Mouse (Mus musculus) hindbrain, postnatal 0 days (tissue): ENCODE data around the gene Hist2h2ab. TPM values are rescaled to one million over a fixed set of nuclear protein-coding genes. Genes with fewer than 3 reads are reported as not detected.
"Not testable (repeated sequence)": the region's sequence is repeated elsewhere in the genome, so short reads cannot be mapped to it uniquely, and the experiment has no call there.

Source experiments
- ATAC-seq: fragments of 200-750 bp; cut with Nextera tagmentation; 2 replicates; pipeline ENCODE4 v1.8.0; 2017; ENCODE audit warnings: mild to moderate bottlenecking, moderate TSS enrichment, moderate library complexity
- DNase-seq: peaks from one replicate; pipeline ENCODE4 v3.0.0-alpha.2; 2015; ENCODE audit warnings: low spot score
- H3K27ac ChIP-seq: fragments of 300-500 bp; sonication (generic); 2 replicates; pipeline ENCODE4 v1.5.1; 2014; ENCODE audit warnings: mild to moderate bottlenecking
- H3K27me3 ChIP-seq: fragments of 300-500 bp; sonication (generic); 2 replicates; pipeline ENCODE4 v1.6.1; 2014; ENCODE audit warnings: low read length, mixed read lengths; ENCODE audit not compliant: insufficient read depth
- H3K36me3 ChIP-seq: fragments of 300-500 bp; sonication (generic); 2 replicates; pipeline ENCODE4 v1.6.1; 2014; ENCODE audit warnings: low read length, mixed read lengths; ENCODE audit not compliant: insufficient read depth
- H3K4me1 ChIP-seq: fragments of 300-500 bp; sonication (generic); 2 replicates; pipeline ENCODE4 v1.6.1; 2014; ENCODE audit warnings: antibody characterized with exemption, low read length, mixed read lengths; ENCODE audit not compliant: insufficient read depth
- H3K4me2 ChIP-seq: fragments of 300-500 bp; sonication (generic); 2 replicates; pipeline ENCODE4 v1.6.1; 2014; ENCODE audit warnings: low read depth, mild to moderate bottlenecking, low read length, moderate library complexity, mixed read lengths
- H3K4me3 ChIP-seq: fragments of 300-500 bp; sonication (generic); 2 replicates; pipeline ENCODE4 v1.5.1; 2014; ENCODE audit warnings: low read length
- H3K9ac ChIP-seq: fragments of 300-500 bp; sonication (generic); replicated peaks from 2 replicates; pipeline ENCODE4 v1.6.1; 2014; ENCODE audit warnings: mild to moderate bottlenecking, low read length, moderate library complexity, mixed read lengths
- H3K9me3 ChIP-seq: fragments of 300-500 bp; sonication (generic); 2 replicates; pipeline ENCODE4 v1.6.1; 2016; ENCODE audit warnings: low read length, mixed read lengths
- CTCF ChIP-seq: IDR thresholded peaks from 2 replicates; pipeline ENCODE4 v1.5.1; 2016; ENCODE audit warnings: antibody characterized with exemption, control low read depth, low read depth
- WGBS: fragments of 180-500 bp; shearing (Covaris S2); extraction: QIAGEN DNeasy Blood & Tissue Kit; methylation state at CpG from one replicate; pipeline ENCODE4 v1.1.7; 2014; 5-methylcytosine and 5-hydroxymethylcytosine counted together
- polyA plus RNA-seq: library from polyadenylated mRNA; unstranded; fragments of >200 nt; fragmentation: Nextera tagmentation; extraction: Ambion mirVana; gene quantifications from 2 replicates; pipeline ENCODE4 v1.2.1, GENCODE M21; 2015
- total RNA-seq: library from RNA; depleted of rRNA; stranded (reverse); fragments of >200 nt; gene quantifications from 2 replicates; pipeline ENCODE4 v1.2.3, GENCODE M21; 2014

The Hist2h2ab gene
- total and polyA plus RNA-seq, 2 experiments from 2014 or later = 161 TPM; not detected in 1

DNA sequence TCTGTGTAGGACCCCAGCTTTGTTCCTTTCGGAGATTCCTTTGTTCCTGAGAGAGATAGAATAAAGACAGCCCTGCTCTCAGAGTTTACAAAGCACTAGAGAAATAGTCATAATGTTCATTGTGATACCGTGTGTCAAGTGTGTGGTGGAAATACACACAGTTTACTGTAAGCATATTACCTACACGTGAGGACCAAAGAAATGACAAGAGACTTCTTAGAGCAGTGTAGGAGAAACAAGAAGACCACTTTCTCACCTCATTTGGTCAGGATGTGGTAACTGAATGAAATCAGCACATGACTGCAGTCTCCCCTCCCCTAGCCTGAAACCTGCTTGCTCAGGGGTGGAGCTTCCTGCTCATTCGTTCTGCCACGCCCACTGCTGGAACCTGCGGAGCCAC lies 21.5 kb upstream of the Hist2h2ab start:
- TF ChIP-seq CTCF = no peak
- Histone ChIP-seq H3K36me3 (peaks cover 8% of the 10 kb centered on the region; the same call in 1 of the 2 replicates), H3K27ac (peak overlapping the region; percentile 22; the same call in 1 of the 2 replicates), H3K4me2 (peak overlapping the region; percentile 66), H3K27me3 (no peaks in the 10 kb centered on the region), H3K9ac (peak overlapping the region; percentile 73; the same call in 1 of the 2 replicates), H3K9me3 (no peaks in the 10 kb centered on the region), H3K4me1 (0 out of 2 replicates have a peak, but pooled peaks cover 8% of the 10 kb centered on the region), H3K4me3 (peak overlapping the region; percentile 55)
- peak; percentile 50; the same call in 1 of the 2 replicates for ATAC-seq
- DNase-seq = peak; percentile 29
- 14% methylated on average over 6 of the region's 6 CpGs for WGBS

DNA sequence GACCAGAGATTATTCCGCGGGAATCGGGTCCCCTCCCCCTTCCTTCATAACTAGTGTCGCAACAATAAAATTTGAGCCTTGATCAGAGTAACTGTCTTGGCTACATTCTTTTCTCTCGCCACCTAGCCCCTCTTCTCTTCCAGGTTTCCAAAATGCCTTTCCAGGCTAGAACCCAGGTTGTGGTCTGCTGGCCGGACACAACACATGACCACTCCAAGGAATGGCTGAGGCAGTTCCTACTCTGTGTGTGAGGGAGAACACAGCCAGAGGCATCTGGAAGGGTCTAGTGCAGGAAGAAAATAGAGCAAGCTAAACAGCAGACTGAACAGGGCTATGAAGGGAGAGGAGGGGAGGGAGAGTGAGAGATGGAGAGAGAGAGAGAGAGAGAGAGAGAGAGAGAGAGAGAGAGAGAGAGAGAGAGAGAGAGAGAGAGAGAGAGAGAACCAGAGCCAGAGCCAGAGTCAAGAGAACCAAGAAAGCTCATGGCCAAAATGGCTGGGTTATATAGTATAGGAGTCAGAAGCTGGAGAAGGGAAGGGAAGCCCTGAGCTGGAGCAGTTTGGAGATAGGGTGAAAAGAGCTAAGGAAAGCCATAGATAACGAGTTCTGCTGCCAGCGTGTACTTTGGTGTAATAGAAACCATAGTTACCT lies 20.9 kb upstream of the Hist2h2ab start:
- H3K4me2 ChIP-seq, H3K9ac ChIP-seq, DNase-seq, H3K27me3 ChIP-seq, H3K4me3 ChIP-seq, H3K4me1 ChIP-seq, H3K36me3 ChIP-seq, H3K27ac ChIP-seq, H3K9me3 ChIP-seq, ATAC-seq: not testable (repeated sequence)
- 41% methylated on average over 6 of the region's 8 CpGs for WGBS

DNA sequence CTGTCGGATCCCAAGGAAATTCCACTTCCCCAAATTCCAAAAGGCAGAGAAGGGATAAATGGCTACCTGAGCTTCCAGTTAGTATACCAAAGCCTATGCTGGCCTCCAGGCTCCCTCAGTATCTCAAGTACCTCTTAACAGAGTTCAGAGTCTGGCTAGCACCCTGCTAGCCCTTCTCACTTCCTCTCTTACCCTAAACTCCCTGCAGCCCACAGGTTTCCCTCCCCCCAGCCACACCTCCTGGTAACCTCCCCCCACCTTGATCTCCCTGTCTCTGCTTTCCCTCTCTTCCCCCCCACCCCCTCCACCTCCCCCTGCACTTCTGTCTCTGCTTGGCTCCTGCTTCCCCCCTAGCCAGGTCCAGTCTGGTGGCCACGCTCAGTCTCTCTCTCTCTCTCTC lies 19.9 kb upstream of the Hist2h2ab start:
- no peak overlapping the region for H3K4me3 ChIP-seq
- H3K27ac ChIP-seq = no peak overlapping the region
- H3K27me3 ChIP-seq = no peaks in the 10 kb centered on the region
- H3K9ac ChIP-seq = no peak overlapping the region
- no peak overlapping the region for H3K4me2 ChIP-seq
- no peaks in the 10 kb centered on the region; the same call in 1 of the 2 replicates for H3K36me3 ChIP-seq
- WGBS = 66% methylated on average over 2 of the region's 2 CpGs
- H3K9me3 ChIP-seq = no peaks in the 10 kb centered on the region
- H3K4me1 ChIP-seq = 0 out of 2 replicates have a peak, but pooled peaks cover 8% of the 10 kb centered on the region
- no peak for TF ChIP-seq CTCF
- DNase-seq = no peak
- no peak for ATAC-seq

DNA sequence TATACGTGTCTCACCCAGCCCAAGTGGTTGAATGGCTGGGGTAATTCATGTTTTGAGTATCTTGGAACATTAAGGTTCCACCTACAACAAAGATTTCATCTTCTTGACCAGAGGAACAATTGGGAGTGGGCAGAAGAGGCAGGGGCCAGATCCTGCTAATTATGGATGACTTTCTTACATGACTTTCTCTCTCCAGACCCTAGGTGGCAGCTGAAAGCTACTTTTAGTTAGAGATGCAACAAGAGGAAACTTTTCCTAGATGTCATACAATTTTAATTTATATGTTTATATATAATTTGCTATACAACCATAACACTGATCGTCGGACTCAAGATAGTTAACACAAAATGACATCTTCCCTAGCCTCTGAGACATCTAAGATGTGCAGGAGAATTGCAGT lies 11.8 kb upstream of the Hist2h2ab start:
- H3K27me3 ChIP-seq = no peaks in the 10 kb centered on the region
- no peak overlapping the region for H3K27ac ChIP-seq
- ATAC-seq (no peak), DNase-seq (peak; percentile 32)
- no peak overlapping the region for H3K9ac ChIP-seq
- 80% methylated on average over 3 of the region's 3 CpGs for WGBS
- TF ChIP-seq CTCF = peak; percentile 46
- no peaks in the 10 kb centered on the region for H3K9me3 ChIP-seq
- no peaks in the 10 kb centered on the region for H3K4me1 ChIP-seq
- no peak overlapping the region for H3K4me2 ChIP-seq
- H3K4me3 ChIP-seq = no peak overlapping the region
- no peaks in the 10 kb centered on the region for H3K36me3 ChIP-seq

DNA sequence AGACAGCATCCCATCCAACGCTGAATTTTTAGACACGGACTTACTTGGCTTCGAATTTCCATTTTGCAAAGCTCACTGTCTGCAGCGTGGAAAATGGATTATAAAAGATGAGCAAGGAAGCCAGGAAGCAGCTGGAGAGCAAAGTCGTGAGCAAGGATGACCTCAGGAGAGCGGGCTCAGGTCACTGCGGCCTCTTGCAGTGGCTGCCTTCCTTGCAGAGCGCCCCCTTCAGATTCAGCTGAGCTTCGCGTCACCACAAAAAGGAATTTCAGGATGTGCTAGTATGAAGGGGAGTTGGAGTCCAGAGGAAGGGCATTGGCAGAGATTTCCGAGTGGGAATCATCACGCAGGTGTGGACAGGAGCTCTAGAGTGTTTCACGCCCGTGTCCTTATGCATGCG lies 10.4 kb upstream of the Hist2h2ab start:
- DNase-seq (peak; percentile 25), ATAC-seq (no peak)
- Histone ChIP-seq H3K27ac (no peak overlapping the region), H3K27me3 (no peaks in the 10 kb centered on the region), H3K4me3 (no peak overlapping the region), H3K4me2 (no peak overlapping the region), H3K9me3 (no peaks in the 10 kb centered on the region), H3K4me1 (no peaks in the 10 kb centered on the region), H3K9ac (no peak overlapping the region), H3K36me3 (no peaks in the 10 kb centered on the region)
- WGBS = 22% methylated on average over 15 of the region's 15 CpGs
- peak; percentile 52 for TF ChIP-seq CTCF

DNA sequence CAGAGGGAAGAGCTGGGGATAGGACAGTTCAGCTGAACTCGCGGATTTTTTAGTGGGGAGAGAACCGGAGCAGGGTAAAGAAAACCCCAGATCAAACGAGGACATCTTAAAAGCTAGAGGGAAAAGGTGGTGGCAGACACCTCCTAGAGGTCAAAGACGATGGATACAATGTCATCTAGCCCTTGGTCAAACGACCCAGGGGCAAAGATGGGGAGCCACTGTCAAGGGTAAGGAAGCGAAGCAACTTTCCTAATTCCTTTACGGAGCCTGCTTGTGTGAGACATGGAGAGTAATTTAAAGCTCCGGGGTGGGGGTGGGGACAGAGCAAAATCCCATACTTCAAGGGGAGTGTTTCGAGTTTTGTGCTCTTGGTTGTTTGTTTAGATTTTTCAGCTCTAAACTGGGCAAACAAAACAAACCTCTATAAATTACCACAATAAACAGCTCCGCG lies 449 bp upstream of the Hist2h2ab start:
- Histone ChIP-seq H3K4me2 (peak overlapping the region; percentile 79), H3K36me3 (no peaks in the 10 kb centered on the region), H3K4me1 (peaks cover 16% of the 10 kb centered on the region), H3K9me3 (no peaks in the 10 kb centered on the region), H3K4me3 (peak overlapping the region; percentile 60), H3K9ac (peak overlapping the region; percentile 69), H3K27ac (peak overlapping the region; percentile 98), H3K27me3 (no peaks in the 10 kb centered on the region)
- TF ChIP-seq CTCF = peak; percentile 43
- WGBS = under 1% methylated on average over 12 of the region's 12 CpGs
- ATAC-seq (peak; percentile 39; the same call in 1 of the 2 replicates), DNase-seq (no peak)

DNA sequence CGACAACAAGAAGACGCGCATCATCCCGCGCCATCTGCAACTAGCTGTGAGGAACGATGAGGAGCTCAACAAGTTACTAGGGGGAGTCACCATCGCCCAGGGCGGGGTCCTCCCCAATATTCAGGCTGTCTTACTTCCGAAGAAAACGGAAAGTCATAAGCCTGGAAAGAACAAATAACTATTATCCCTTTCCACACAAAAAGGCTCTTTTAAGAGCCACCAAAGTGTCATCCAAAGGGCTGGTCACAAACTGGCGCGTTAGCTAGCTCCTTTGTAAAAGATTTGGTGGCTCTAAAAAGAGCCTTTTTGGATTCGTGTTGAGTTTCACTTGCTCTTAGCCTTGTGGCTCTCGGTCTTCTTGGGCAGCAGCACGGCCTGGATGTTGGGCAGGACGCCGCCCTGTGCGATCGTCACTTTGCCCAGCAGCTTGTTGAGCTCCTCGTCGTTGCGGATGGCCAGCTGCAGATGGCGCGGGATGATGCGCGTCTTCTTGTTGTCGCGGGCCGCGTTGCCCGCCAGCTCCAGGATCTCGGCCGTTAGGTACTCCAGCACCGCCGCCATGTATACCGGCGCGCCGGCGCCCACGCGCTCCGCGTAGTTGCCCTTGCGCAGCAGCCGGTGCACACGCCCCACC lies 583 bp downstream of the Hist2h2ab start:
- peak; percentile 3; the same call in 1 of the 2 replicates for TF ChIP-seq CTCF
- not testable (repeated sequence) for H3K9me3 ChIP-seq, H3K27me3 ChIP-seq, ATAC-seq, H3K36me3 ChIP-seq
- Histone ChIP-seq H3K4me2 (peak overlapping the region; percentile 79), H3K4me3 (peak overlapping the region; percentile 60), H3K27ac (peak overlapping the region; percentile 98), H3K9ac (peak overlapping the region; percentile 69), H3K4me1 (peaks cover 16% of the 10 kb centered on the region)
- 0% methylated on average over 23 of the region's 47 CpGs for WGBS
- peak; percentile 33 for DNase-seq
